Mouse (Mus musculus): ENCODE measurements around the gene Wee1. TPM values are rescaled to one million over a fixed set of nuclear protein-coding genes. Genes with fewer than 3 reads are reported as not detected.

Wee1 gene
- polyA plus RNA-seq, 1 experiment from 2014 or later, result 38.1 TPM

Other genes with a start within 250 kb of the Wee1 start
- 50.3 and 52.2 TPM in 2 replicates for gene Dennd5a, start 161.6 kb upstream of the Wee1 start, polyA plus RNA-seq (2016; fragmentation: Nextera tagmentation; extraction: Ambion mirVana)
- gene Tmem41b, start 135.1 kb upstream of the Wee1 start, polyA plus RNA-seq (2016; fragmentation: Nextera tagmentation; extraction: Ambion mirVana), result 56.9 and 63.5 TPM in 2 replicates
- 43.8 and 43.9 TPM in 2 replicates for gene Ipo7, start 103.8 kb upstream of the Wee1 start, polyA plus RNA-seq (2016; fragmentation: Nextera tagmentation; extraction: Ambion mirVana)
- gene Zfp143, start 60.8 kb upstream of the Wee1 start, polyA plus RNA-seq (2016; fragmentation: Nextera tagmentation; extraction: Ambion mirVana), result 16.0 and 17.1 TPM in 2 replicates
- 22.6 and 23.1 TPM in 2 replicates for gene Swap70, start 99.7 kb downstream of the Wee1 start, polyA plus RNA-seq (2016; fragmentation: Nextera tagmentation; extraction: Ambion mirVana)

All from heart, embryonic 12.5 days (tissue).